Mouse (Mus musculus) midbrain, embryonic 13.5 days (tissue): ENCODE data around the gene Nmral1. TPM values are rescaled to one million over a fixed set of nuclear protein-coding genes. Genes with fewer than 3 reads are reported as not detected.

ENCODE experiments used
- ATAC-seq: fragments of 200-750 bp; cut with Nextera tagmentation; 2 replicates; pipeline ENCODE4 v1.8.0; 2017; ENCODE audit warnings: mild to moderate bottlenecking, moderate TSS enrichment, moderate library complexity
- H3K27ac ChIP-seq: fragments of 300-500 bp; sonication (generic); 2 replicates; pipeline ENCODE4 v1.5.1; 2015; ENCODE audit warnings: inconsistent platforms, mild to moderate bottlenecking, moderate library complexity
- H3K27me3 ChIP-seq: fragments of 300-500 bp; sonication (generic); 2 replicates; pipeline ENCODE4 v1.6.1; 2015; ENCODE audit warnings: mild to moderate bottlenecking, inconsistent platforms
- H3K36me3 ChIP-seq: fragments of 300-500 bp; sonication (generic); 2 replicates; pipeline ENCODE4 v1.6.1; 2015; ENCODE audit warnings: mild to moderate bottlenecking, inconsistent platforms
- H3K4me1 ChIP-seq: fragments of 300-500 bp; sonication (generic); replicated peaks from 2 replicates; pipeline ENCODE4 v1.6.1; 2015; ENCODE audit warnings: inconsistent platforms
- H3K4me2 ChIP-seq: fragments of 300-500 bp; sonication (generic); replicated peaks from 2 replicates; pipeline ENCODE4 v1.6.1; 2015; ENCODE audit warnings: moderate library complexity, mild to moderate bottlenecking, inconsistent platforms
- H3K4me3 ChIP-seq: fragments of 300-500 bp; sonication (generic); replicated peaks from 2 replicates; pipeline ENCODE4 v1.5.1; 2015; ENCODE audit warnings: mild to moderate bottlenecking, inconsistent platforms
- H3K9ac ChIP-seq: fragments of 300-500 bp; sonication (generic); replicated peaks from 2 replicates; pipeline ENCODE4 v1.6.1; 2015; ENCODE audit warnings: mild to moderate bottlenecking, inconsistent platforms
- H3K9me3 ChIP-seq: fragments of 300-500 bp; sonication (generic); 2 replicates; pipeline ENCODE4 v1.6.1; 2016; ENCODE audit warnings: mild to moderate bottlenecking, inconsistent platforms
- WGBS: fragments of 180-500 bp; shearing (Covaris S2); methylation state at CpG from one replicate; pipeline ENCODE4 v1.1.7; 2015; 5-methylcytosine and 5-hydroxymethylcytosine counted together
- polyA plus RNA-seq: library from polyadenylated mRNA; unstranded; fragments of >200 nt; fragmentation: Nextera tagmentation; extraction: Ambion mirVana; gene quantifications from 2 replicates; pipeline ENCODE4 v1.2.1, GENCODE M21; 2015

The Nmral1 gene
- polyA plus RNA-seq, 1 experiment from 2014 or later, result 104 TPM

DNA sequence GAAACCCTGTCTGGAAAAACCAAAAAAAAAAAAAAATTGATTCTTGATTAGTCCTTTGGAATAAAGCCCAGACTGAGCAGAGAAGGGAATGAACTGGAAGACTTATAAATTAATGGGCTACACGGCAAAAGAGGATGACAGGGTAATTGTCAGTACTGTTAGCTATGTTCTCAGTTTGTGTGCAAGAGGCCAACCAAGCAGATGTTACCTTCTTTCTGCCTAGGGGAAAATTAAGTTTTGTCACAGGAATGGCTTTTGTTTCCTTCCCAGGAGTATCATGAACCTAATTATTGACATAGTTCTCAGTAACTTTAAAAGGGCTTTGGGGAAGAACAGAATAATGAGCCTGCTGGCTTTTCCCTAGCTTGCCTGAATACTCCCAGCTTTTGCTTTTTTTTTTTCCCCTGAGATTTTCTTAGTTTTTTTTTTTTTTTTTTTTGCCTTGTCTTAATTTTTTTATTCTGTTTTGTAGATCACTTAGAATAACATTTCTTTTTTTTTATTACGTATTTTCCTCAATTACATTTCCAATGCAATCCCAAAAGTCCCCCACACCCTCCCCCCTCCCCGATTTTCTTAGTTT lies 11.7 kb upstream of the Nmral1 start:
- H3K27me3 ChIP-seq, result no peaks in the 10 kb centered on the region
- H3K4me1 ChIP-seq, result peaks cover 17% of the 10 kb centered on the region
- no peaks in the 10 kb centered on the region for H3K36me3 ChIP-seq
- no peak overlapping the region for H3K27ac ChIP-seq
- no peak overlapping the region for H3K9ac ChIP-seq
- H3K4me2 ChIP-seq, result no peak overlapping the region
- 86% methylated on average over 3 of the region's 3 CpGs for WGBS
- no peak overlapping the region for H3K4me3 ChIP-seq
- no peaks in the 10 kb centered on the region for H3K9me3 ChIP-seq
- no peak for ATAC-seq

- Histone ChIP-seq H3K27ac (no peak overlapping the region), H3K36me3 (no peaks in the 10 kb centered on the region), H3K4me2 (no peak overlapping the region), H3K4me3 (no peak overlapping the region), H3K4me1 (peaks cover 17% of the 10 kb centered on the region), H3K27me3 (no peaks in the 10 kb centered on the region), H3K9me3 (no peaks in the 10 kb centered on the region), H3K9ac (no peak overlapping the region)
- no peak for ATAC-seq
- WGBS, result 81% methylated on average over 1 of the region's 1 CpGs
These were observed 8.8 kb upstream of the Nmral1 start for GRCm38 (mm10) chr16:4727963-4728362.

- Histone ChIP-seq H3K4me3 (no peak overlapping the region), H3K36me3 (no peaks in the 10 kb centered on the region), H3K4me1 (peaks cover 17% of the 10 kb centered on the region), H3K9me3 (no peaks in the 10 kb centered on the region), H3K27me3 (no peaks in the 10 kb centered on the region), H3K4me2 (no peak overlapping the region), H3K27ac (no peak overlapping the region), H3K9ac (no peak overlapping the region)
- WGBS, result 92% methylated on average over 1 of the region's 1 CpGs
- ATAC-seq, result no peak
These were observed 8.4 kb upstream of the Nmral1 start for GRCm38 (mm10) chr16:4727526-4727925.

DNA sequence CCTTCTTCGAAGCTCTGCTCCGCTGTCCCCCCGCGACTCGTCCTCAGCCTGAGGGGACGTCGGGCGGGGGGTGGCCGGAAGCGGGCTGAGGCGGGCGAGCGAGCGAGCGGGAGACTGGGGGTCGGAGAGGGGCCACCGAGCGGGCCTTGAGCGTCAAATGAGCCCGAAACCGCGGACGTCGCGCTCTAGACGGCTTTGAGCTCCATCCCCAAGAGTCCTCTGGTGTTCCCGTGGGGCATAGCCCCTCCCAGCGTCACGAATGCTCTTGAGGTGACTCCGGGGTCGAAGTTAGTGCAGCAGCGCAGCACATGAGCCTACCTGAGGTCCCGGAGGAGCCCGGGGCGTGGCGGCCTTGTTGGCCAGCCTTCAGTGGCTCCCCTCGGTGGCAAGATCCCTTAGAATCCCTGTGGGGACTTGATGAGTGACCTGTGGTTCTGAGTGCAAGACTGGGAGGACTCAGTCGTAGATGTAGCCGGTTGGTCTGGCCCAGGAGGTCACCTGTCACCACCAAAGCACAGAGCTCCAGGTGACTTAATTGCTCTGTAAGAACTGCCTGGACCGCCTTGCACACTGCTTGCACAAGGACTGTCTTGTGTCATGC lies 7.5 kb upstream of the Nmral1 start:
- peak; percentile 70; the same call in 1 of the 2 replicates for ATAC-seq
- Histone ChIP-seq H3K36me3 (no peaks in the 10 kb centered on the region), H3K27me3 (no peaks in the 10 kb centered on the region), H3K4me3 (peak overlapping the region; percentile 74), H3K9me3 (no peaks in the 10 kb centered on the region), H3K27ac (peak overlapping the region; percentile 80), H3K9ac (peak overlapping the region; percentile 82), H3K4me2 (peak overlapping the region; percentile 67), H3K4me1 (peaks cover 17% of the 10 kb centered on the region)
- 1% methylated on average over 40 of the region's 40 CpGs for WGBS

DNA sequence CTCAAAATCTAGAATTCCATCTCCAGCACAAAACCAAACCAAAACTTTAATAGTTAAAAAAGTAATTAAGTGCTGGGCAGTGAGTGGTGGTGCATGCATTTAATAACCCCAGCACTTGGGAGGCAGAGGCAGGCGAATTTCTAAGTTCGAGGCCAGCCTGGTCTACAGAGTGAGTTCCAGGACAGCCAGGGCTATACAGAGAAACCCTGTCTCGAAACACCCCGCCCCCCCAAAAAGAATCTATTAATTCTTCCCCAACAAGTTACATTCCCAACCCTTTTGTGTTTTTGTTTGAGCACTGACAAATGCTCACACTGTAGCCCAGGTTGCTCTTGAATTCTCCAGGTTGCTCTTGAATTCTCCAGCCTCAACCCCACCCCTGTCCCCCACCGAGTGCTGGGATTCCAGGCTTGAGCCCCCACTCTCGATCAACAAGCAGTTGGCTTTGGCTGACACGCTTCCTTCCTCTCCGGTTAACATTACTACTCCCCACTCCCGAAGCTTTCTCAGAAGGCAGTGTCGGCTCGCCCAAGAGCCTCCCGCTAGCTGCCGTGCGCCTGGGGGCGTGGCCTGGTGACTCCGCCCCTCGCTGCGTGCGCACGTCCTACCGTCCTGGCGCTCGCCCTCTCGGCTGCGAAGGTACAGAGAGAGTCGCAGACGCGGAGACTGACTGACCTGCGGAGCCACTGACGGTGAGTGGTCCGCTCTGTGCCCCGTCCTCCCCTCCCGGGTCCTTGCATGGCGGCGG lies 6.8 kb upstream of the Nmral1 start, which contains the start of gene Hmox2:
TSS of gene Hmox2 (plus strand) at position 582 of the 748 bp plus-strand sequence.
- H3K36me3 ChIP-seq, result no peaks in the 10 kb centered on the region
- no peaks in the 10 kb centered on the region for H3K9me3 ChIP-seq
- ATAC-seq, result peak; percentile 97
- peak within 1 kb of the TSS; percentile 67 for H3K4me2 ChIP-seq
- H3K4me3 ChIP-seq, result peak within 1 kb of the TSS; percentile 74
- 5% methylated on average over 35 of the region's 35 CpGs for WGBS
- H3K27ac ChIP-seq, result peak within 1 kb of the TSS; percentile 80
- no peaks in the 10 kb centered on the region for H3K27me3 ChIP-seq
- H3K4me1 ChIP-seq, result peaks cover 17% of the 10 kb centered on the region
- H3K9ac ChIP-seq, result peak within 1 kb of the TSS; percentile 82

DNA sequence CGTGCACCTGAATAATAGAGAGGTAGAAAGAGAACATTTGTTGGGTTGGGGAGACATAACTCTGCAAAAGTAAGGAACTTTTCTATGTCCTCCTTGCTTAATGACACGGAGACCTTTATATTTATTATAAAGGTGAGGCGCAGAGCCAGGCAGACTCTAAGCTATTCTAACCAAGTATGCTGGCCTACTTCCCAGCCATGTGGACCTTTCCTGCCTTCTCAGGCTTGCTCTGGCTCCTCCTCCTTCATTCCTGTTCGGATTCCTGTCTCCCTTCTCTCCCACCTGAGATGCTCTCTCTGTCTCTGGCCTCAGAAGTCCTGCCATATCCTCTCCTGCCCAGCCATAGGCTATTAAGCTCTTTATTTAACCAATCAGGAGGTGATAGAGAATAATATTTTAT lies 6.1 kb upstream of the Nmral1 start:
- peaks cover 17% of the 10 kb centered on the region for H3K4me1 ChIP-seq
- WGBS, result 78% methylated on average over 4 of the region's 4 CpGs
- no peaks in the 10 kb centered on the region for H3K9me3 ChIP-seq
- H3K9ac ChIP-seq, result no peak overlapping the region
- H3K27me3 ChIP-seq, result no peaks in the 10 kb centered on the region
- ATAC-seq, result no peak
- no peak overlapping the region for H3K27ac ChIP-seq
- no peaks in the 10 kb centered on the region for H3K36me3 ChIP-seq
- no peak overlapping the region for H3K4me3 ChIP-seq
- H3K4me2 ChIP-seq, result no peak overlapping the region

GRCm38 (mm10) chr16:4722915-4723209 lies 3.7 kb upstream of the Nmral1 start:
- H3K4me3 ChIP-seq, result no peak overlapping the region
- H3K4me1 ChIP-seq, result peaks cover 24% of the 10 kb centered on the region
- ATAC-seq, result no peak
- WGBS, result 73% methylated on average over 3 of the region's 3 CpGs
- no peak overlapping the region for H3K9ac ChIP-seq
- no peaks in the 10 kb centered on the region for H3K9me3 ChIP-seq
- H3K4me2 ChIP-seq, result no peak overlapping the region
- H3K36me3 ChIP-seq, result no peaks in the 10 kb centered on the region
- no peak overlapping the region for H3K27ac ChIP-seq
- no peaks in the 10 kb centered on the region for H3K27me3 ChIP-seq

DNA sequence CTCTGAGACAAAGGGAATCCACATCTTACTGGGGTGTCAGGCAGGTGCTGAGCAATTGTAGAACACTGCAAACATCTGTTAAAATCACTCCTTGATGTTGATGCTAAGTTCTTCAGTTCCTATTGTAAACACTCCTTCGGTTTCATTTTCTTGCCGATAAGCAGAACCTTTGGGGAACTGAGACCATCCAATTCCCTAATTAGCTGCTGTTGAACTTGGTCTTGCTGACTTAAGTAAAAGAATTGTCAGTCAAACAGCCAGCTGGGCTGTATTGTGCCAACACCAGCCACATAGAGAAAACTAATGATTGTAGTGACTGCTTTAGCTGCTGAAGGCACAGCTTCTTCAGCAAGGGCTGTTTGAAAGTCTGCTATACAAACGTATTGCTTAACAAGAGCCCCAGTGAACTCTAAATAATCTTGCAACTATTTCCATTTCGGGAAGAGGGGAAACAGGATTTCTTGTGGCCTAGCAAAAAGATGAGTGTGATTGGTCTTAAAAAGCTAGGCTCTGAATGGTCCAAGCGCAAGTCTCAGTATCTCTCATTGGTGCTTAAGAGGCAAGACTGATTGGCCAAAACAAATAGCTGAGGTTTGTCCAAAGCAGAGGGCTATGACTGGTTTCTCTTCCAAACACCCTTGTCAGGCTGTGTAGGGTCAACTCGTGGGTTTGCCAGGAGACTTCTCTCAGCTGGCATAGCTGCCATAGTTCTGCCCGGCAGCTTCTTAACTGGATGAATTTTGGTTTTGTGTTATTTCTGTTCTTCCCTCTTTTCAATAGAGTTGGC lies 3.2 kb upstream of the Nmral1 start:
- 80% methylated on average over 7 of the region's 7 CpGs for WGBS
- no peak overlapping the region for H3K4me2 ChIP-seq
- H3K27ac ChIP-seq, result no peak overlapping the region
- no peak for ATAC-seq
- H3K27me3 ChIP-seq, result no peaks in the 10 kb centered on the region
- no peaks in the 10 kb centered on the region for H3K9me3 ChIP-seq
- no peak overlapping the region for H3K9ac ChIP-seq
- no peaks in the 10 kb centered on the region for H3K36me3 ChIP-seq
- H3K4me1 ChIP-seq, result peaks cover 23% of the 10 kb centered on the region
- no peak overlapping the region for H3K4me3 ChIP-seq

GRCm38 (mm10) chr16:4717866-4718265 lies 1.3 kb downstream of the Nmral1 start:
- Histone ChIP-seq H3K27me3 (no peaks in the 10 kb centered on the region), H3K4me1 (peaks cover 16% of the 10 kb centered on the region), H3K4me2 (peak overlapping the region; percentile 69), H3K36me3 (peaks cover 35% of the 10 kb centered on the region), H3K27ac (no peak overlapping the region), H3K9me3 (no peaks in the 10 kb centered on the region), H3K9ac (peak overlapping the region; percentile 79; the same call in 1 of the 2 replicates), H3K4me3 (peak overlapping the region; percentile 75)
- WGBS, result 70% methylated on average over 3 of the region's 3 CpGs
- no peak for ATAC-seq

GRCm38 (mm10) chr16:4713861-4714710 lies 5.1 kb downstream of the Nmral1 start:
- Histone ChIP-seq H3K4me2 (no peak overlapping the region), H3K9me3 (no peaks in the 10 kb centered on the region), H3K27me3 (no peaks in the 10 kb centered on the region), H3K9ac (no peak overlapping the region), H3K27ac (no peak overlapping the region), H3K4me3 (no peak overlapping the region), H3K4me1 (peaks cover 10% of the 10 kb centered on the region), H3K36me3 (peaks cover 61% of the 10 kb centered on the region)
- ATAC-seq, result no peak
- 96% methylated on average over 17 of the region's 17 CpGs for WGBS

GRCm38 (mm10) chr16:4711173-4711572 lies 8.0 kb downstream of the Nmral1 start:
- H3K9ac ChIP-seq, result no peak overlapping the region
- WGBS, result 90% methylated on average over 4 of the region's 4 CpGs
- H3K9me3 ChIP-seq, result no peaks in the 10 kb centered on the region
- H3K4me3 ChIP-seq, result no peak overlapping the region
- no peak overlapping the region for H3K4me2 ChIP-seq
- H3K27ac ChIP-seq, result no peak overlapping the region
- no peak for ATAC-seq
- H3K4me1 ChIP-seq, result no peaks in the 10 kb centered on the region
- no peaks in the 10 kb centered on the region for H3K27me3 ChIP-seq
- H3K36me3 ChIP-seq, result peaks cover 84% of the 10 kb centered on the region
